ENCODE assay signal across 1 mouse cellular context in genomic region chr13:58158099-58158912, GRCm38 (mm10).
TF ChIP-seq lines count a peak whose summit lies in the region.

No protein-coding gene starts in this region.

TF ChIP-seq in MEL, 35 proteins besides CTCF, POLR2A, EP300 and RAD21 (continued from another document):
- TF ChIP-seq MAFK (IDR thresholded peaks at IDR 0.05; ENCODE audit: borderline replicate concordance, low read depth, low read length), result no peak
- TF ChIP-seq MYB (IDR thresholded peaks at IDR 0.05; ENCODE audit: low read depth, low read length), result no peak
- peak; percentile 46; the same call in 1 of the 2 replicates for TF ChIP-seq ELF1 (IDR thresholded peaks at IDR 0.05; ENCODE audit: low read depth, low read length)
- TF ChIP-seq POLR2AphosphoS5 (IDR thresholded peaks at IDR 0.05; ENCODE audit: borderline replicate concordance, low read depth, low read length), result no peak
- TF ChIP-seq CHD2 (IDR thresholded peaks at IDR 0.05; ENCODE audit: low read length), result no peak
- no peak for TF ChIP-seq MEF2A (IDR thresholded peaks at IDR 0.05; ENCODE audit: extremely low read depth, insufficient replicate concordance, low read depth, low read length, poor library complexity, severe bottlenecking)
- no peak for TF ChIP-seq ZMIZ1 (IDR thresholded peaks at IDR 0.05; ENCODE audit: low read depth, low read length)
- TF ChIP-seq ZKSCAN1 (IDR thresholded peaks at IDR 0.05; ENCODE audit: low read depth, low read length), result no peak
- TF ChIP-seq MYC (IDR thresholded peaks at IDR 0.05; ENCODE audit: low read depth, low read length), result peak; percentile 63; the same call in 1 of the 2 replicates
- no peak for TF ChIP-seq NELFE (IDR thresholded peaks at IDR 0.05; ENCODE audit: low read depth, low read length)
- no peak for TF ChIP-seq USF2 (IDR thresholded peaks at IDR 0.05; ENCODE audit: borderline replicate concordance in 1 of 2, insufficient read depth in 1 of 2, low read depth in 1 of 2, low read length in 2 of 2)
- TF ChIP-seq TAL1 (IDR thresholded peaks at IDR 0.05; ENCODE audit: low read length), result no peak
- no peak for TF ChIP-seq NRF1 (IDR thresholded peaks at IDR 0.05; ENCODE audit: insufficient read depth, low read depth, low read length, poor library complexity, severe bottlenecking)
- no peak; the same call in 1 of the 2 replicates for TF ChIP-seq TBP (IDR thresholded peaks at IDR 0.05; ENCODE audit: low read depth, low read length)
